Mouse (Mus musculus): ENCODE data around the gene Emilin2. TPM values are rescaled to one million over a fixed set of nuclear protein-coding genes. Genes with fewer than 3 reads are reported as not detected.
A peak's percentile ranks its signal among the peaks of the same experiment; 100 is the strongest.

The Emilin2 gene
- polyA plus RNA-seq, 1 experiment, result 2.6 TPM

DNA sequence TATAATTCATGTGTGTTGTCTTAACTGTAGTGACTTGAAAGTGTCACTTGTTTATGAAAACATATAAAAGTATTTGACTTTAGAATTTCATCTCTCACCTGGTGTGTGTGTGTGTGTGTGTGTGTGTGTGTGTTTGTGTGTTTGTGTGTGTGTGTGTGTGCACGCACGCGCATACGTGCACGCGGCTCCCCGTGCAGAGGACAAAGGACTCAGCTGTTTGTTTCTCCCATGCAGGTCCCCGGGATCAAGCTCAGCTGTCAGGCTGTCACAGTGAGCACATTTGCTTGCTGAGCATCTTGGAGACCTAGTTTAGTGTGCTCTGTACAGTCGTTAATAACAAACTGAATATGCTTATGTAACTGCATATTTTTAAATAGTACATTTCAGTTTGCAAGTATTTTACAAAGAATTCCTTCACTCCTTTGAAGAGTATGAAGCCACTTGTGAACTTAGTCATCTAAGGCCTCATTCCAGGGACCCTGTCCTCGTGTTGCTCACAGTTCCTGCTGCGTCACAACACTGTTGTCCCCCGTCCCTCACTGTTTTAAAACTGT is 77.7 kb downstream of the Emilin2 start:
- TF ChIP-seq CTCF (conservative IDR thresholded peaks at IDR 0.05; ENCODE audit: insufficient read depth, insufficient read length, low read depth, low read length) (no peak), POLR2A (IDR thresholded peaks at IDR 0.05; ENCODE audit: low read depth, low read length) (no peak)
- no peak overlapping the region for H3K27ac ChIP-seq (ENCODE audit: insufficient read depth, low read depth, low read length)
- 82% methylated on average over 12 of the region's 12 CpGs for WGBS
- no peak overlapping the region for H3K4me3 ChIP-seq (ENCODE audit: insufficient read depth, low read depth, low read length)
- peaks cover 9% of the 10 kb centered on the region for H3K36me3 ChIP-seq (ENCODE audit: control insufficient read depth, insufficient read depth, low read length)
- H3K27me3 ChIP-seq (replicated peaks; ENCODE audit: control insufficient read depth, insufficient read depth, low read length), result no peaks in the 10 kb centered on the region
- no peaks in the 10 kb centered on the region; the same call in 1 of the 2 replicates for H3K4me1 ChIP-seq (ENCODE audit: control insufficient read depth, insufficient read depth, low read length)
- DNase-seq, result no peak

- H3K4me1 ChIP-seq (ENCODE audit: control insufficient read depth, insufficient read depth, low read length), result no peaks in the 10 kb centered on the region; the same call in 1 of the 2 replicates
- no peak for TF ChIP-seq POLR2A (IDR thresholded peaks at IDR 0.05; ENCODE audit: low read depth, low read length)
- no peak for TF ChIP-seq CTCF (conservative IDR thresholded peaks at IDR 0.05; ENCODE audit: insufficient read depth, insufficient read length, low read depth, low read length)
- no peak for DNase-seq
- 92% methylated on average over 4 of the region's 4 CpGs for WGBS
- H3K27ac ChIP-seq (ENCODE audit: insufficient read depth, low read depth, low read length), result no peak overlapping the region
- H3K27me3 ChIP-seq (replicated peaks; ENCODE audit: control insufficient read depth, insufficient read depth, low read length), result no peaks in the 10 kb centered on the region
- peaks cover 9% of the 10 kb centered on the region for H3K36me3 ChIP-seq (ENCODE audit: control insufficient read depth, insufficient read depth, low read length)
- H3K4me3 ChIP-seq (ENCODE audit: insufficient read depth, low read depth, low read length), result no peak overlapping the region
Measured at GRCm38 (mm10) chr17:71233210-71233609, 78.6 kb downstream of the Emilin2 start.

DNA sequence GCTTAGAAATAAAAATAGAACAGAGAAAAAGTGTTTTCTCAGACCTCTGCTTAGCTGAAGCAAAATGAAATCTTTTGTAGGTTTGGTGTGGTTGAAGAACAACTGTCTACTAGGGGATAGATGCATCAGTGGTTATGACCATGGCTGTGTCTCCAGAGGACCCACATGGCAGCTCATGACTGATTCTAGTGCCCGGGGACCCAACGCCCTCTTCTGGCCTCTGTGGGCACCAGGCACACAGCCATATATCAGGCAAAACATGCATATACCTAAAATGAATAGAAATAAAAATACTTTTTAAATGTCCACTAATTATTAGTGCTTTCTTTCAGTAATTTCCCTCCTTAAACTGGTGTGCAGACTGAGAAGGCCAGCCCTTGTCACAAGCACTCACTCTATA is 79.8 kb downstream of the Emilin2 start:
- no peaks in the 10 kb centered on the region for H3K27me3 ChIP-seq (replicated peaks; ENCODE audit: control insufficient read depth, insufficient read depth, low read length)
- H3K36me3 ChIP-seq (ENCODE audit: control insufficient read depth, insufficient read depth, low read length), result peaks cover 9% of the 10 kb centered on the region
- H3K4me1 ChIP-seq (ENCODE audit: control insufficient read depth, insufficient read depth, low read length), result no peaks in the 10 kb centered on the region; the same call in 1 of the 2 replicates
- TF ChIP-seq POLR2A (IDR thresholded peaks at IDR 0.05; ENCODE audit: low read depth, low read length) (no peak), CTCF (conservative IDR thresholded peaks at IDR 0.05; ENCODE audit: insufficient read depth, insufficient read length, low read depth, low read length) (no peak)
- H3K4me3 ChIP-seq (ENCODE audit: insufficient read depth, low read depth, low read length), result no peak overlapping the region
- H3K27ac ChIP-seq (ENCODE audit: insufficient read depth, low read depth, low read length), result no peak overlapping the region
- DNase-seq, result no peak
- 84% methylated on average over 2 of the region's 2 CpGs for WGBS

- H3K27ac ChIP-seq (ENCODE audit: insufficient read depth, low read depth, low read length), result no peak overlapping the region
- H3K4me3 ChIP-seq (ENCODE audit: insufficient read depth, low read depth, low read length), result no peak overlapping the region
- TF ChIP-seq POLR2A (IDR thresholded peaks at IDR 0.05; ENCODE audit: low read depth, low read length) (no peak), CTCF (conservative IDR thresholded peaks at IDR 0.05; ENCODE audit: insufficient read depth, insufficient read length, low read depth, low read length) (no peak)
- H3K4me1 ChIP-seq (ENCODE audit: control insufficient read depth, insufficient read depth, low read length), result no peaks in the 10 kb centered on the region; the same call in 1 of the 2 replicates
- H3K27me3 ChIP-seq (replicated peaks; ENCODE audit: control insufficient read depth, insufficient read depth, low read length), result no peaks in the 10 kb centered on the region
- 62% methylated on average over 9 of the region's 9 CpGs for WGBS
- DNase-seq, result no peak
- H3K36me3 ChIP-seq (ENCODE audit: control insufficient read depth, insufficient read depth, low read length), result peaks cover 9% of the 10 kb centered on the region
Measured at GRCm38 (mm10) chr17:71230108-71230709, 81.6 kb downstream of the Emilin2 start.

DNA sequence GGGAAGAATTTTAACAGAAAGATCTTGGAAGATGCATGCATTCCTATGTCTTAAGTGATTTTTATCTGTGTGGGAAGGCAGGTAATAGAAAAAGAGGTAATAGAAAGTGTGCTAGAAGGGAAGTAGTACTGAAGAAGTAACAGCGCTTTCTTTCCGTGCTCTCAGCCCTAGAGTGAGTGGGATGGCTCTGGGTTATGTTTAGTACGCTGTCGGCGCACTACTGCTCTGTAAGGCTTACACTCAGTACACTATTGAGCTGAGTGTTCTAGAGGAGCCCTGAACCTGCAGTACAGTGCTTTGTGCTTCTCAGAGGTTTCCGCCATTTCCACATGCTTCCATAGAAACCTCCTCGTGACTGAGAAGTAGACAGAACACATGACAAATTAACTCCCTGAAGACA is 83.1 kb downstream of the Emilin2 start:
- no peak overlapping the region for H3K27ac ChIP-seq (ENCODE audit: insufficient read depth, low read depth, low read length)
- no peaks in the 10 kb centered on the region; the same call in 1 of the 2 replicates for H3K4me1 ChIP-seq (ENCODE audit: control insufficient read depth, insufficient read depth, low read length)
- H3K4me3 ChIP-seq (ENCODE audit: insufficient read depth, low read depth, low read length), result no peak overlapping the region
- H3K36me3 ChIP-seq (ENCODE audit: control insufficient read depth, insufficient read depth, low read length), result peaks cover 9% of the 10 kb centered on the region
- no peak for TF ChIP-seq CTCF (conservative IDR thresholded peaks at IDR 0.05; ENCODE audit: insufficient read depth, insufficient read length, low read depth, low read length)
- no peak for TF ChIP-seq POLR2A (IDR thresholded peaks at IDR 0.05; ENCODE audit: low read depth, low read length)
- DNase-seq, result no peak
- no peaks in the 10 kb centered on the region for H3K27me3 ChIP-seq (replicated peaks; ENCODE audit: control insufficient read depth, insufficient read depth, low read length)
- WGBS, result 83% methylated on average over 7 of the region's 7 CpGs

DNA sequence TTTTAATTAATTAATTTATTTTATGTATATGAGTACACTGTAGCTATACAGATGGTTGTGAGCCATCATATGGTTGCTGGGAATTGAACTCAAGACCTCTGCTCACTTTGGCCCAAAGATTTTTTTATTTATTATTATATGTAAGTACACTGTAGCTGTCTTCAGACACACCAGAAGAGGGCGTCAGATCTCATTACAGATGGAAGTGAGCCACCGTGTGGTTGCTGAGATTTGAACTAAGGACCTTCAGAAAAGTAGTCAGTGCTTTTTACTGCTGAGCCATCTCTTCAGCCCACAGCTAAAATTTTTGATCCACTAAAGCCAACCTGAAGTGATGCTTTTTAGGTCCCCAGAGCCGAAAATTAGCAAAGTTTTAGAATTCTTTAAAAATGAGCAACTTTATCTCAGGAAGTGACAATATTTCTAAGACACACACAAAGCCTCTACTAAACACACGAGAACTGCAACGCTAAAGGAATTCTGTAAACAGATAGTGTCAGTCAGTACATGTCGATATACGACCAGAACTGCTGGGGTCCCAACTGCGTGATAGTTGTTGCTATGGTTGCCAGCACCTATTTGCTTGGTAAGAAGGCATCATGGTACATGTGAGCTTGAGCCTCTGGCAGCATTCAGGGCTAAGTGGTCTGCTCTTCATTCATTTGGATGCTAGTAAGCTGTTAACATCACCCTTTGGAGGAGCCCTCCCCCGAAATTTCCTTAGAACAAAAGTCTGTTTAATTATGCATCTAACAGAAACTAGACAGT is 84.5 kb downstream of the Emilin2 start:
- TF ChIP-seq CTCF (conservative IDR thresholded peaks at IDR 0.05; ENCODE audit: insufficient read depth, insufficient read length, low read depth, low read length), result no peak
- no peak for TF ChIP-seq POLR2A (IDR thresholded peaks at IDR 0.05; ENCODE audit: low read depth, low read length)
- WGBS, result 88% methylated on average over 9 of the region's 9 CpGs
- Histone ChIP-seq H3K4me1 (ENCODE audit: control insufficient read depth, insufficient read depth, low read length) (no peaks in the 10 kb centered on the region; the same call in 1 of the 2 replicates), H3K4me3 (ENCODE audit: insufficient read depth, low read depth, low read length) (no peak overlapping the region), H3K27me3 (replicated peaks; ENCODE audit: control insufficient read depth, insufficient read depth, low read length) (no peaks in the 10 kb centered on the region), H3K27ac (ENCODE audit: insufficient read depth, low read depth, low read length) (no peak overlapping the region), H3K36me3 (ENCODE audit: control insufficient read depth, insufficient read depth, low read length) (peaks cover 6% of the 10 kb centered on the region)
- no peak for DNase-seq

DNA sequence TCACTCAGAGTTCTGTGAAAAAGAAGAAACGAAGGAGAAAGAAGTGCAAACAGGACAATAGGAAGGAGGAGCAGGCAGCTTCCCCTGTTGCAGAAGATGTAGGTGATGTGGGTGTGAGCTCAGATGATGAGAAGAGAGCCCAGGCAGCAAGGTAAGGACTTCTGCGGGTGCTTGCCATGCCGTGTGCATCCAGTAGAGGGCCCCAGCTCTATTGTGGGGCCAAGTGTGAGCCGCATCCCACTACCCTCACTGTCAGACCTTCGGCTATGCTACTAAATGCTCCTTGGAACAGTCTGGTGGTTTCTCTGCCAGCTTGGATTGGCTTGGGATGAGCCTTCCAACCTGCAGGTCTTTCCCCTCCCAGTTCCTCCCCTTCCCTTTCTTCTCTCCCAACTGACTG is 86.7 kb downstream of the Emilin2 start:
- no peak for DNase-seq
- Histone ChIP-seq H3K27me3 (replicated peaks; ENCODE audit: control insufficient read depth, insufficient read depth, low read length) (no peaks in the 10 kb centered on the region), H3K4me1 (ENCODE audit: control insufficient read depth, insufficient read depth, low read length) (no peaks in the 10 kb centered on the region), H3K4me3 (ENCODE audit: insufficient read depth, low read depth, low read length) (no peak overlapping the region), H3K36me3 (ENCODE audit: control insufficient read depth, insufficient read depth, low read length) (no peaks in the 10 kb centered on the region; the same call in 1 of the 2 replicates), H3K27ac (ENCODE audit: insufficient read depth, low read depth, low read length) (no peak overlapping the region)
- WGBS, result 53% methylated on average over 5 of the region's 5 CpGs
- no peak for TF ChIP-seq POLR2A (IDR thresholded peaks at IDR 0.05; ENCODE audit: low read depth, low read length)
- peak; percentile 56 for TF ChIP-seq CTCF (conservative IDR thresholded peaks at IDR 0.05; ENCODE audit: insufficient read depth, insufficient read length, low read depth, low read length)

All from kidney, adult 2 months (tissue).